Mouse (Mus musculus) spleen, embryonic (tissue): ENCODE results near the gene Hykk.
"Not testable (repeated sequence)": the region's sequence is repeated elsewhere in the genome, so short reads cannot be mapped to it uniquely, and the experiment has no call there.

ENCODE experiments used
- CTCF ChIA-PET: fragments of 350-600 bp; sonication (Branson Sonifier 250); formaldehyde crosslinking; loops from one replicate; lab custom pipeline; 2022; lab: Charles Lee

The Hykk gene

GRCm38 (mm10) chr9:54917010-54917677 is at the start of gene Hykk:
Gene Hykk (plus strand): TSS chr9:54917283.
- CTCF ChIA-PET, result no interaction called here

- CTCF ChIA-PET, result no interaction called here
These were observed 38.3 kb upstream of the Hykk start for GRCm38 (mm10) chr9:54878759-54879158.

GRCm38 (mm10) chr9:54892111-54892510 is 25.0 kb upstream of the Hykk start:
- CTCF ChIA-PET, result no interaction called here

DNA sequence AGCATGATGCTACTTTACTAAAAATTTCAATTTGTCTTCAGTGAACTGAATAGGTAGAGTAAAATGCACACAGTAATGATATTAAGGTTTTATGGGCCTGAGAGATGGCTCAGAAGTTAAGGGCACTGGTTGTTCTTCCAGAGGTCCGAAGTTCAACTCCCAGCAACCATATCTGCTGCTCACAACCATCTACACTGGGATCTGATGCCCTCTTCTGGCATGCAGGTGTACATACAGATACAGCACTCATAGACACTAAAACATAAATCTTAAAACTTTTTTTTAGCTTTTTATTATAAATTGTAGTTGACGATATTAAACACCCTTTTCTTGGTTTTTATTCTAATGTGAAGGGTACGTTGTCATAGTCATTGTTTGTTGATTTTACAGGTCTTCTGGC is 20.0 kb upstream of the Hykk start:
- CTCF ChIA-PET, result no interaction called here

- CTCF ChIA-PET, result no interaction called here
These were observed 7.6 kb upstream of the Hykk start for GRCm38 (mm10) chr9:54909446-54909845.

GRCm38 (mm10) chr9:54915576-54915975 is 1.5 kb upstream of the Hykk start:
- CTCF ChIA-PET, result no interaction called here

- CTCF ChIA-PET, result no interaction called here
These were observed 682 bp upstream of the Hykk start for GRCm38 (mm10) chr9:54916401-54916800.

GRCm38 (mm10) chr9:54918191-54918590 is 1.1 kb downstream of the Hykk start:
- CTCF ChIA-PET, result interaction anchor here (0.5 to 0.6 kb wide), 2 partner anchors 16 to 33 kb away, joined by 4 to 5 read pairs; partner anchors contain the start of genes AY074887 and Psma4

- CTCF ChIA-PET, result interaction anchor here (0.5 kb wide), 1 partner anchor 16 kb away, joined by 4 read pairs; no protein-coding TSS in a partner anchor
These were observed 1.7 kb downstream of the Hykk start for GRCm38 (mm10) chr9:54918781-54919180.

GRCm38 (mm10) chr9:54919946-54920345 is 2.9 kb downstream of the Hykk start:
- CTCF ChIA-PET, result no interaction called here

GRCm38 (mm10) chr9:54930741-54931140 is 13.7 kb downstream of the Hykk start:
- CTCF ChIA-PET, result no interaction called here

DNA sequence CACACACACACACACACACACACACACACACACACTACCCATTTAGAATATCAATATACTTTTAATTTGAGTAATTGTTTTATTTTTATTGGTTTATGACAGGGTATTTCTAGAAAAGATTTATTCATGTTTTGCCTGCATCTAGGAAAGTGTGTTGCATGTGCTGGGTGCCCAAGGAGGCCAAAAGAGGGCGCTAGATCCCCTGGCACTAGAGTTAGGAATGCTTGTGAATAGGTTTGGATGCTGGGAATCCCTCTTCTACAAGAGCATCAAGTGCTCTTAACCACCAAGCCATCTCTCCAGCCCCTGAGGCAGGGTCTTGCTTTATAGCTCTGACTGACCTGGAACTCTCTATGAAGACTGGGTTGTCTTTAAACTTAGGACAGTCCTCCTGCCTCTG is 14.7 kb downstream of the Hykk start:
- CTCF ChIA-PET, result interaction anchor here (0.7 kb wide), 1 partner anchor 1381 kb away, joined by 4 read pairs; no protein-coding TSS in a partner anchor

- CTCF ChIA-PET, result interaction anchor here (0.7 kb wide), 1 partner anchor 1381 kb away, joined by 4 read pairs; no protein-coding TSS in a partner anchor
These were observed 15.3 kb downstream of the Hykk start for GRCm38 (mm10) chr9:54932379-54932778.

- CTCF ChIA-PET, result no interaction called here
These were observed 25.0 kb downstream of the Hykk start for GRCm38 (mm10) chr9:54942071-54942470.

DNA sequence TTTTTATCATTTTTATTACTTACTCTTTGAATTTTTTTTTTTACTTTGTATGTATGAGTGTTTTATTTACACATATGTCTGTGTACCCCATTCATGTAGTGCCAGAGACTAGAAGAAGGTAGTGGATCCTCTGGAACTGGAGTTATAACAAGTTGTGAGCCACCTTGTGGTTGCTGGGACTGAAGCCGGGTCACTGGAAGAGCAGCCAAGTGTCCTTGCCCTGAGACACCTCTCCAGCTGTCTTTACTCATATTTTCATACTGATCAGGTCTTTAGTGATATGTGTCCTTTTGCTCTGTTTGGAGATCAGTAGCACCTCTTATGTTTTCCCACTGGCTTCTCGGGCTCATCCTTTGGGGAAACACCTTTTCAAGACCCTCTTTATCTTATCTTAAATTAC is 27.4 kb downstream of the Hykk start:
- CTCF ChIA-PET, result no interaction called here

DNA sequence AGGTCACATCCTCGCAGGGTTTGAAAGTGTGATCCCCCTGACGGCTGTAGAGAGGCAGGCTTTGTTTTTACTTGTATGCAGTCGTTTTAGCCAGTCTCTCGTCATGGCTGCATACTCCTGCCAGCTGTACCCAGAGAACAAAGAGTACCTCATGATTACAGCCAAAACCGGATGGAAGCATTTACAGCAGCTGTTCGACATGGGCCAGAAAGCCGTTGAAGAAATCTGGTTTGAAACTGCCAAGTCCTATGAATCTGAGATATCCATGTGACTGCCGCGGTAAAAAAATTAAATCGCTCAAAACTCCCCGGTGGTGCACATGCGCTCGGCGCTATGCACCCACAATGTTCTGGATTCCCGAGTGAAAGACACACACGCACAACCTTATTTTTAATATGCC is 29.2 kb downstream of the Hykk start:
- CTCF ChIA-PET, result interaction anchor here (0.6 kb wide), 1 partner anchor 115 kb away, joined by 4 read pairs; no protein-coding TSS in a partner anchor

DNA sequence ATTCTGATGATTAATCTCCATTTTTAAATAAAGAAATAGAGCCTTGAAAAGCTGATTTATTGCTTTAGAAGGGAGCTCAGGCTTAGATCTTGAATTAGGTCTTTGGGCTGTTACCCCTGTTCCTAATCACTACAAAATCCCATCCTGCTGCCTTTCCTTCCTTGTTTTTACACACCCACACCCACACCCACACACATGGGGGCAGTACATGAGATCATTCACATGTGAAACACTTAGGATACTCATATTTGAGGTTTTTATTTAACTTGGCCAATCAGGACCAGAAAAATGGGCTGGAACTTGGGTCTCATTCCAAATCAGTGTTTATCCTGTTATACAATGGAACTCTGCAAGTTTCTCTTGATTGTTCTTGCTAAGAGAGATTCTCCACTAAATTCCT is 32.4 kb downstream of the Hykk start:
- CTCF ChIA-PET, result no interaction called here

- CTCF ChIA-PET, result not testable (repeated sequence)
These were observed 33.1 kb downstream of the Hykk start for GRCm38 (mm10) chr9:54950162-54950561.

GRCm38 (mm10) chr9:54950575-54951321 is 33.7 kb downstream of the Hykk start, which contains the start of the genes Psma4 and AY074887:
Gene Psma4 (plus strand): TSS chr9:54950790.
Gene AY074887 (minus strand): TSS chr9:54950998.
- CTCF ChIA-PET, result interaction anchor here (0.6 kb wide), 1 partner anchor 33 kb away, joined by 5 read pairs; no protein-coding TSS in a partner anchor

DNA sequence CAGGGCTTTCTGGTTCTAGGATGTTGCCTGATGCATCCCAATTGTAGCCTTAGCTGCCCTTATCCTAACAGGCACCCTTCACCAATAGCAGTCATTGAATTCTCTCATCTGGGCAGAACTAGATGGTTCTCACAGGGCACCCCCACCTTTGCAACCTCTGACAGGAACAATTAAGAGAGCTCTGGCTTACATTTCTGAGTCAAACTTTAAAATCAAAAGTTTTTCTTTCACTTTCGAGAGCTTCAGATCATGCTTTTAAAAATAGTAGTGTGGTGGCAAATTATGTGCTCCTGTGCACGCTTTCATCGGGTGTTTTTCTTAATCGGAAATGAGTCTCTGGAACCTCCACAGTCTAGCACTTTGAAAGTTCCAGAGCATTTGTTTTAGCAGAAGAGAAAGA is 44.0 kb downstream of the Hykk start:
- CTCF ChIA-PET, result no interaction called here

DNA sequence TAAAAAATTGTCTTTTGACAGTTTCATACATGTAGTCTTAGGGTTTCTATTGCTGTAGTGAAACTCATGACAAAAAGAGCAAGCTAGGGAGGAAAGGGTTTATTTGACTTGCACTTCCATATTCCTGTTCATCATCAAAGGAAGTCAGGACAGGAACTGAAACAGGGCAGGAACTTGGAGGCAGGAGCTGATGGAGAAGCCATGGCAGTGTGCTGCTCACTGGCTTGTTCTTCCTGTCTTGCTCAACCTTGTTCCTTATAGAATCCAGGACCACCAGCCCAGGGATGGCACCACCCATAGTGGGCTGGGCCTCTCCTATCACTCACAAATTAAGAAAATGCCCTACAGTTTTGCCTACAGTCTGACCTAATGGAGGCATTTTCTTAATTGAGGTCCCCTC is 46.6 kb downstream of the Hykk start:
- CTCF ChIA-PET, result interaction anchor here (0.8 kb wide), 1 partner anchor 365 kb away, joined by 3 read pairs; no protein-coding TSS in a partner anchor

DNA sequence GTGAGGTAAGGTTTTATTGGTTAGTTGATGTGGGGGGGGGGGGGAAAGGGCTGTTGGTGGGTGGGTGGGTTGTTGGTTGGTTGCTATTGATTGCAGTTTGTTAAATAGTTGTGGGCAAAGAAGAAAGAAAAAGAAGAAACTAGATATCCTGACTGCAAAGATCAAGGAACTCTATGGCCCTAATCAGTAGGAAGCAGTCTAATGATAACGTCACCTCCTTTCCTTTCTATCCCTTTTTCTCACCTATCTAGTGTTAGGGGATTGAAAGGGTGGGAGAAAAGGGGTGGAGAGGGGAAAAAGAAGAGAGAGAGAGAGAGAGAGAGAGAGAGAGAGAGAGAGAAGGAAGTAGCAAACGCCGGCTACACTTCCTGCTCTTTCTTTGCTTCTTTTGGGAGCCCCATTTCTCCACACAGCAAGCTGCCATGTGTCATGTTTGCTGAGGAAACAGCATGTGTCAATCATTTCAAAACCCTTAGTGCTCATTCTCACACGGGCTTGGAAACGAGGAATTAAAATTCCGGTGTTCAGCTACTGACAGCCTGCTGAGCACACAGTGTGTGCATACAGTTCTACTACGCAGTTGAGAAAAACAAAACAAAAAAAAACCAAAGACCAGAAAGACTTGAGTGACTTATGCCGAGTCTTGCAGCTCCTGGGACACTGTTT is 53.0 kb downstream of the Hykk start:
- CTCF ChIA-PET, result no interaction called here
